Comparison of ENCODE assay signal across 19 mouse cellular contexts in the genomic region with DNA sequence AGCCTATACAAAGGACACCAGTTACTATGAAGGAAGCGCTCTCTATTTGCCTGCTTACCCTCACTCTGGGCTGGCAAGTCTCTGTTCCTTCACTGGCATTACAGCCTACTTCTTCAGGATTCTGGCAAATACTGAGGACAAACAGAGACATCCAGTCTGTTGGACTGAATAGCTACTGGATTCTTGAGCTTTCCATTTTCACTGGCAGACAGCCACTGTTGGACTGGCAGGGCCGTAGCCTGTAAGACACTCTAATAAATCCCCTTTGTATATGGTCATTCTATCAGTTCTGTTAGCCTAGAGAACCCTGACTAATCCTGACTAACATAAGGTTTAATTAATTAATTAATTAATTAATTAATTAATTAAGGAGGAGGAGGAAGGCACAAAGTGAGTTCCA.
DNase-seq lines count a peak whose midpoint lies in the region; ATAC-seq lines count a peak whose summit lies in the region.
"Had no signal": no experiment of that assay in that cellular context is flagged by ENCODE, and none has a peak within 500 bp of the region (broad histone marks: within the 10 kb centered on the region; RNA-seq: fewer than 3 reads in every experiment).

No protein-coding gene starts in this region.

- DNase-seq in cerebellum, adult 9-10 months, result peak; percentile 3
- no peak for DNase-seq in cerebellum, adult 11 months
- DNase-seq in cerebellum, postnatal 14 days, result peak; percentile 52 to 62
- DNase-seq in left cerebral cortex, postnatal 4 days, result peak; percentile 8
- DNase-seq in left cerebral cortex, postnatal 10 days (ENCODE audit: extremely low spot score in 1 of 2, low spot score in 2 of 2), result no peak
- peak; percentile 31 to 39 for DNase-seq in right cerebral cortex, postnatal 10 days (ENCODE audit: low spot score in 2 of 2)
- no peak for DNase-seq in right cerebral cortex, adult 2 months (ENCODE audit: low spot score in 2 of 2)
- DNase-seq: adrenal gland, postnatal 10 days; adrenal gland, postnatal 36 days; gastrocnemius, postnatal 10 days; heart, adult 18-20 months; heart, postnatal 10 days; heart, postnatal 4 days; kidney, adult 11 months had no signal

- no peak for ATAC-seq in cerebellum, adult (ENCODE audit: insufficient number of reproducible peaks, low FRiP score, low TSS enrichment)
- ATAC-seq: forebrain, embryonic 13.5 days; forebrain, embryonic 16.5 days; intestine, embryonic 15.5 days; Patski had no signal

- intact Hi-C loops in left cerebral cortex, postnatal 4 days (cut with DNase I), result no loop called here
- intact Hi-C loops in left cerebral cortex, postnatal 10 days (cut with DNase I), result no loop called here

Comparison
In these comparisons a context has a peak if more than half of its experiments do, and no peak if none do; other contexts are left out.
1. DNase-seq: peak in cerebellum, adult 9-10 months (single experiment), cerebellum, postnatal 14 days (2 of 2), left cerebral cortex, postnatal 4 days (single experiment) and right cerebral cortex, postnatal 10 days (2 of 2); none in cerebellum, adult 11 months (single experiment), left cerebral cortex, postnatal 10 days (0 of 2) and right cerebral cortex, adult 2 months (0 of 2).